Mouse (Mus musculus) neural tube, embryonic 10.5 days (tissue): ENCODE measurements at regions not wholly inside any gene's neighbourhood (a gene's known extent, or its start where the extent isn't known, plus 50 kb on each side); places are given as distances from the start of the nearest gene placed in this dataset.

Experiments used
- DNase-seq: peaks from one replicate; pipeline ENCODE4 v3.0.0-alpha.2; 2017; ENCODE audit warnings: low spot score; ENCODE audit errors: extremely low spot score

- DNase-seq, result no peak
Observed at GRCm38 (mm10) chr8:18316488-18316887, 661.6 kb downstream of the Defb40 start.

GRCm38 (mm10) chr8:18311597-18311996, 666.5 kb downstream of the Defb40 start:
- no peak for DNase-seq

- DNase-seq, result no peak
Observed at GRCm38 (mm10) chr8:18310927-18311326, 667.1 kb downstream of the Defb40 start.

- no peak for DNase-seq
Observed at GRCm38 (mm10) chr8:18287536-18288237, 690.4 kb downstream of the Defb40 start.

- no peak for DNase-seq
Observed at GRCm38 (mm10) chr8:18279932-18280331, 698.1 kb downstream of the Defb40 start.

- no peak for DNase-seq
Observed at GRCm38 (mm10) chr8:18268301-18268700, 709.8 kb downstream of the Defb40 start.

- DNase-seq, result no peak
Observed at GRCm38 (mm10) chr8:18258287-18258961, 719.6 kb downstream of the Defb40 start.

GRCm38 (mm10) chr8:18246299-18246698, 731.8 kb downstream of the Defb40 start:
- DNase-seq, result no peak

- DNase-seq, result no peak
Observed at GRCm38 (mm10) chr8:18217599-18217998, 760.5 kb downstream of the Defb40 start.

GRCm38 (mm10) chr8:18217192-18217591, 760.9 kb downstream of the Defb40 start:
- DNase-seq, result no peak

- no peak for DNase-seq
Observed at GRCm38 (mm10) chr8:18216516-18216915, 761.5 kb downstream of the Defb40 start.

GRCm38 (mm10) chr8:18210067-18210466, 768.0 kb downstream of the Defb40 start:
- no peak for DNase-seq

GRCm38 (mm10) chr8:18208658-18209057, 769.4 kb downstream of the Defb40 start:
- no peak for DNase-seq

GRCm38 (mm10) chr8:18187486-18187885, 790.6 kb downstream of the Defb40 start:
- DNase-seq, result no peak

- no peak for DNase-seq
Observed at GRCm38 (mm10) chr8:18175544-18176092, 802.4 kb downstream of the Defb40 start.

- no peak for DNase-seq
Observed at GRCm38 (mm10) chr8:18158619-18159018, 819.4 kb downstream of the Defb40 start.

GRCm38 (mm10) chr8:18115333-18116044, 862.6 kb downstream of the Defb40 start:
- DNase-seq, result no peak

- DNase-seq, result no peak
Observed at GRCm38 (mm10) chr8:18113262-18113661, 864.8 kb downstream of the Defb40 start.

- no peak for DNase-seq
Observed at GRCm38 (mm10) chr8:18109480-18109879, 868.6 kb downstream of the Defb40 start.

GRCm38 (mm10) chr8:18106827-18107226, 871.2 kb downstream of the Defb40 start:
- no peak for DNase-seq

GRCm38 (mm10) chr8:18065456-18065855, 912.6 kb downstream of the Defb40 start:
- no peak for DNase-seq

GRCm38 (mm10) chr8:18059526-18059925, 918.5 kb downstream of the Defb40 start:
- DNase-seq, result no peak
